Mouse (Mus musculus): ENCODE measurements around the gene Ephb1. TPM values are rescaled to one million over a fixed set of nuclear protein-coding genes. Genes with fewer than 3 reads are reported as not detected.

The Ephb1 gene
- total and polyA plus RNA-seq, 3 experiments = not detected

GRCm38 (mm10) chr9:102029661-102030060 is 324.8 kb downstream of the Ephb1 start:
- Histone ChIP-seq H3K4me3 (ENCODE audit: control insufficient read depth in 1 of 2, insufficient read depth in 1 of 2, low read depth in 2 of 2, low read length in 2 of 2) (no peak overlapping the region), H3K9ac (ENCODE audit: control insufficient read depth, low read depth, low read length, poor library complexity, severe bottlenecking) (no peak overlapping the region), H3K27ac (ENCODE audit: control insufficient read depth, low read depth, low read length) (no peak overlapping the region), H3K9me3 (replicated peaks; ENCODE audit: insufficient read depth, low read length) (no peaks in the 10 kb centered on the region), H3K4me1 (ENCODE audit: control insufficient read depth in 1 of 2, insufficient read depth in 2 of 2, low read length in 2 of 2) (no peaks in the 10 kb centered on the region), H3K27me3 (ENCODE audit: control insufficient read depth in 1 of 2, insufficient read depth in 2 of 2, low read length in 2 of 2) (no peaks in the 10 kb centered on the region), H3K79me2 (ENCODE audit: control insufficient read depth, insufficient read depth, low read length, poor library complexity) (no peaks in the 10 kb centered on the region), H3K36me3 (ENCODE audit: control insufficient read depth in 1 of 2, insufficient read depth in 2 of 2, low read length in 2 of 2) (no peaks in the 10 kb centered on the region)
- TF ChIP-seq ZMIZ1 (IDR thresholded peaks at IDR 0.05; ENCODE audit: low read depth, low read length) (no peak), MEF2A (IDR thresholded peaks at IDR 0.05; ENCODE audit: extremely low read depth, insufficient replicate concordance, low read depth, low read length, poor library complexity, severe bottlenecking) (no peak), USF1 (IDR thresholded peaks at IDR 0.05; ENCODE audit: low read depth, low read length) (no peak), TAL1 (IDR thresholded peaks at IDR 0.05; ENCODE audit: low read length) (no peak), NELFE (IDR thresholded peaks at IDR 0.05; ENCODE audit: low read depth, low read length) (no peak), MYC (IDR thresholded peaks at IDR 0.05; ENCODE audit: low read depth, low read length) (no peak), UBTF (IDR thresholded peaks at IDR 0.05; ENCODE audit: borderline replicate concordance, insufficient read depth, low read depth, low read length) (no peak), ELF1 (IDR thresholded peaks at IDR 0.05; ENCODE audit: low read depth, low read length) (no peak), POLR2AphosphoS2 (IDR thresholded peaks at IDR 0.05; ENCODE audit: low read length) (no peak)
- no peak for DNase-seq (ENCODE audit: low read depth, low spot score)

- Histone ChIP-seq H3K36me3 (ENCODE audit: control insufficient read depth in 1 of 2, insufficient read depth in 2 of 2, low read length in 2 of 2) (no peaks in the 10 kb centered on the region), H3K9ac (ENCODE audit: control insufficient read depth, low read depth, low read length, poor library complexity, severe bottlenecking) (no peak overlapping the region), H3K4me3 (ENCODE audit: control insufficient read depth in 1 of 2, insufficient read depth in 1 of 2, low read depth in 2 of 2, low read length in 2 of 2) (no peak overlapping the region), H3K27ac (ENCODE audit: control insufficient read depth, low read depth, low read length) (no peak overlapping the region), H3K4me1 (ENCODE audit: control insufficient read depth in 1 of 2, insufficient read depth in 2 of 2, low read length in 2 of 2) (no peaks in the 10 kb centered on the region), H3K9me3 (replicated peaks; ENCODE audit: insufficient read depth, low read length) (no peaks in the 10 kb centered on the region), H3K27me3 (ENCODE audit: control insufficient read depth in 1 of 2, insufficient read depth in 2 of 2, low read length in 2 of 2) (no peaks in the 10 kb centered on the region), H3K79me2 (ENCODE audit: control insufficient read depth, insufficient read depth, low read length, poor library complexity) (no peaks in the 10 kb centered on the region)
- DNase-seq (ENCODE audit: low read depth, low spot score) = no peak
- TF ChIP-seq E2F4 (IDR thresholded peaks at IDR 0.05; ENCODE audit: borderline replicate concordance, low read depth, low read length) (no peak), ELF1 (IDR thresholded peaks at IDR 0.05; ENCODE audit: low read depth, low read length) (no peak), GABPA (IDR thresholded peaks at IDR 0.05; ENCODE audit: low read depth, low read length) (no peak), POLR2A (IDR thresholded peaks at IDR 0.05; ENCODE audit: control insufficient read depth in 1 of 2, insufficient read depth in 1 of 2, low read depth in 1 of 2, low read length in 2 of 2, poor library complexity in 1 of 2) (no peak), USF2 (IDR thresholded peaks at IDR 0.05; ENCODE audit: borderline replicate concordance in 1 of 2, insufficient read depth in 1 of 2, low read depth in 1 of 2, low read length in 2 of 2) (no peak), NELFE (IDR thresholded peaks at IDR 0.05; ENCODE audit: low read depth, low read length) (no peak), MAFK (IDR thresholded peaks at IDR 0.05; ENCODE audit: borderline replicate concordance, low read depth, low read length) (no peak), POLR2AphosphoS5 (IDR thresholded peaks at IDR 0.05; ENCODE audit: borderline replicate concordance, low read depth, low read length) (no peak), RCOR1 (IDR thresholded peaks at IDR 0.05; ENCODE audit: low read depth, low read length) (no peak), CTCF (IDR thresholded peaks at IDR 0.05 in 2 of 3, conservative IDR thresholded peaks at IDR 0.05 in 1 of 3; ENCODE audit: control insufficient read depth in 1 of 3, insufficient read depth in 1 of 3, low read depth in 2 of 3, low read length in 3 of 3, poor library complexity in 1 of 3, severe bottlenecking in 1 of 3) (no peak)
Measured at GRCm38 (mm10) chr9:102026136-102026535, 328.4 kb downstream of the Ephb1 start.
